Mouse (Mus musculus) neural tube, embryonic 12.5 days (tissue): ENCODE data around the gene Serpinb8. TPM values are rescaled to one million over a fixed set of nuclear protein-coding genes. Genes with fewer than 3 reads are reported as not detected.

Experiments
- ATAC-seq: fragments of 200-750 bp; cut with Nextera tagmentation; 2 replicates; pipeline ENCODE4 v1.8.0; 2017; ENCODE audit warnings: low read depth, mild to moderate bottlenecking, moderate TSS enrichment, moderate library complexity; ENCODE audit not compliant: low FRiP score
- H3K27ac ChIP-seq: fragments of 300-500 bp; sonication (generic); 2 replicates; pipeline ENCODE4 v1.5.1; 2016
- H3K27me3 ChIP-seq: fragments of 300-500 bp; sonication (generic); replicated peaks from 2 replicates; pipeline ENCODE4 v1.6.1; 2016; ENCODE audit warnings: mild to moderate bottlenecking
- H3K36me3 ChIP-seq: fragments of 300-500 bp; sonication (generic); 2 replicates; pipeline ENCODE4 v1.6.1; 2016; ENCODE audit warnings: mild to moderate bottlenecking
- H3K4me1 ChIP-seq: fragments of 300-500 bp; sonication (generic); 2 replicates; pipeline ENCODE4 v1.6.1; 2016
- H3K4me2 ChIP-seq: fragments of 300-500 bp; sonication (generic); replicated peaks from 2 replicates; pipeline ENCODE4 v1.6.1; 2016; ENCODE audit warnings: mild to moderate bottlenecking
- H3K4me3 ChIP-seq: fragments of 300-500 bp; sonication (generic); 2 replicates; pipeline ENCODE4 v1.5.1; 2016
- H3K9ac ChIP-seq: fragments of 300-500 bp; sonication (generic); 2 replicates; pipeline ENCODE4 v1.6.1; 2016; ENCODE audit warnings: mild to moderate bottlenecking
- H3K9me3 ChIP-seq: fragments of 300-500 bp; sonication (generic); 2 replicates; pipeline ENCODE4 v1.6.1; 2016; ENCODE audit warnings: mild to moderate bottlenecking
- WGBS: fragments of 180-500 bp; shearing (Covaris S2); methylation state at CpG from one replicate; pipeline ENCODE4 v1.1.7; 2016; 5-methylcytosine and 5-hydroxymethylcytosine counted together
- polyA plus RNA-seq: library from polyadenylated mRNA; unstranded; fragments of >200 nt; fragmentation: Nextera tagmentation; extraction: Ambion mirVana; gene quantifications from 2 replicates; pipeline ENCODE4 v1.2.1, GENCODE M21; 2016

Serpinb8 gene
- polyA plus RNA-seq, 1 experiment from 2014 or later, result 3.1 TPM

DNA sequence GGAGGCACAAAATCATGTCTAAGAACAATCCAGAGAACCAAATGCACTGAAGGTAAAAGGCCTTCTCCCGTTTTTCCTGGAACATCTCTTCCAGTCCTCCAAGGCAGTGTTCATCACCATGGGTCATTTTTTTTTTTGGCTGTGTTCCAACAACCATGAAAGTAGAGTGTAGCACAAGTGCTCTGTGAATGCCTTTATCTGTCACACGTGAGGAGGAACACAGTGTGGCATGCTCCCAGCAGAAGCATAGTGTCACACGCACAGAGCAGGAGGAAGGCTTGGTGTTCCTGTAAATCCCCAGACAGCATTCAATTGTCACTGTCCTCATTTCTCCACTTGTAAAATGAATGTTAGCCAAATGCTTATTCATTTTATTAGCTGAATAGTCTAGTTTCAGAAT lies 2.8 kb downstream of the Serpinb8 start:
- H3K27ac ChIP-seq, result no peak overlapping the region
- no peak for ATAC-seq
- no peaks in the 10 kb centered on the region for H3K9me3 ChIP-seq
- no peaks in the 10 kb centered on the region for H3K36me3 ChIP-seq
- no peak overlapping the region for H3K4me2 ChIP-seq
- WGBS, result 81% methylated on average over 3 of the region's 3 CpGs
- H3K27me3 ChIP-seq, result no peaks in the 10 kb centered on the region
- no peaks in the 10 kb centered on the region for H3K4me1 ChIP-seq
- H3K9ac ChIP-seq, result no peak overlapping the region
- H3K4me3 ChIP-seq, result no peak overlapping the region

DNA sequence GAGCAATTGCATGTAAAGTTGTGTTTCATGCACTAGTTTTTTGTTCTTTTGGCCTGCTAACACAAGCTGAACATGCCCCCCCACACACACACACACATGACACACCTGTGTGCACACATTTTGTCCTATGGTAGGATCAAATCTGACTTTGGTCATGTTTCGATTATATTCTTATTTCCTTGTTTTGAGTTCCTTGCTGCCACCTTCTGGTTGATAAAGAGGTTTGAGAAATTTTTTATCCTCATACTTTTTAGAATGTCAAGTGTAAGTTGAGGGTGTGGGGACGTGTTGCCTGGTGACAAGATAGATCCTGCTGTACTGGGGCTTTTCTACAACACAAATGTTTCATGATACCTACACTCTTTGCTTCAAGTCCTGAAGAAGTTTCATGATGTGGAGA lies 3.7 kb downstream of the Serpinb8 start:
- Histone ChIP-seq H3K4me1 (no peaks in the 10 kb centered on the region), H3K36me3 (no peaks in the 10 kb centered on the region), H3K9me3 (no peaks in the 10 kb centered on the region), H3K9ac (no peak overlapping the region), H3K4me3 (no peak overlapping the region), H3K27ac (no peak overlapping the region), H3K4me2 (no peak overlapping the region), H3K27me3 (no peaks in the 10 kb centered on the region)
- 81% methylated on average over 2 of the region's 2 CpGs for WGBS
- no peak for ATAC-seq

DNA sequence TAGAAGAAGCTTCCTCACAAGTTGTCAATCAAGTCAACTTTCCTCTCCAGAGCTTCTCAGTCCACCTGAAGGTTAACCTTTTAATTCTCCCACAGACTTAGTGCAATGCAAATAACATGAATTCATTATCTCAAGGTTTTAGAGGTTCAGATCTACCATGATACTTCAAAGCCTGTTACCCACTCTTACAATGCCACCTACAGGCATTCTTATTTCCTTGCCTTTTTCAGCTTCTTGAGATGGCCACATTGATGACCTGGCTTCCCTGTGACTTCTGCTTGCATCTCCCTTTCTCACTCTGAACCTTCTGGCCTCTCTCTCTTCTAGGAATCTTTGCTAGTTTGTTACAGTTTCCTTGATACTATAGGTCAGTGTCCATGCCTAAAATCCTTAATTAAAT lies 7.1 kb downstream of the Serpinb8 start:
- no peak overlapping the region for H3K27ac ChIP-seq
- no peaks in the 10 kb centered on the region for H3K27me3 ChIP-seq
- H3K4me3 ChIP-seq, result no peak overlapping the region
- no peak for ATAC-seq
- no peak overlapping the region for H3K9ac ChIP-seq
- H3K4me1 ChIP-seq, result no peaks in the 10 kb centered on the region
- no peak overlapping the region for H3K4me2 ChIP-seq
- no peaks in the 10 kb centered on the region for H3K9me3 ChIP-seq
- no peaks in the 10 kb centered on the region for H3K36me3 ChIP-seq

DNA sequence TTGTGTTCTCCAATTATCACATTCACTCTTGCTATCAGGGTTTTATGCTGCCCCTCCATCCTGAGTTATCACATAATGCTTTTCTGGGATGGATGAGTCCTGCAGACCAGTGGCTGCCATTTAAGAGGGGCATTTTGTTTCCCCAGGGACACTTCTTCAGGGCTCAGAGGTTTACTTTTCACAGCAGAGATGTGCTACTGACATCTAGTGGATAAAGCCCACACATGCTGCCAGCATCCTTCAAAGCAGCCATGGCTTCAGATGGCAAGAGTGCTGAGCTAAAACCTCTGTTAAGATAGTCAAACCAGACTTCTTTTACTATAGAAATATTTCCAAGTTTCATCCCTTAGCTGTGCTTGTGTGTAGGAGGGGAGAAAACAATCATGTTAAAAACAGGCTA lies 8.7 kb downstream of the Serpinb8 start:
- Histone ChIP-seq H3K36me3 (no peaks in the 10 kb centered on the region), H3K4me3 (no peak overlapping the region), H3K9me3 (no peaks in the 10 kb centered on the region), H3K27ac (no peak overlapping the region), H3K4me1 (no peaks in the 10 kb centered on the region), H3K27me3 (no peaks in the 10 kb centered on the region), H3K9ac (no peak overlapping the region), H3K4me2 (no peak overlapping the region)
- no peak for ATAC-seq

GRCm38 (mm10) chr1:107608942-107609341 lies 19.1 kb downstream of the Serpinb8 start:
- WGBS, result 56% methylated on average over 1 of the region's 1 CpGs
- Histone ChIP-seq H3K4me3 (no peak overlapping the region), H3K27me3 (no peaks in the 10 kb centered on the region)

DNA sequence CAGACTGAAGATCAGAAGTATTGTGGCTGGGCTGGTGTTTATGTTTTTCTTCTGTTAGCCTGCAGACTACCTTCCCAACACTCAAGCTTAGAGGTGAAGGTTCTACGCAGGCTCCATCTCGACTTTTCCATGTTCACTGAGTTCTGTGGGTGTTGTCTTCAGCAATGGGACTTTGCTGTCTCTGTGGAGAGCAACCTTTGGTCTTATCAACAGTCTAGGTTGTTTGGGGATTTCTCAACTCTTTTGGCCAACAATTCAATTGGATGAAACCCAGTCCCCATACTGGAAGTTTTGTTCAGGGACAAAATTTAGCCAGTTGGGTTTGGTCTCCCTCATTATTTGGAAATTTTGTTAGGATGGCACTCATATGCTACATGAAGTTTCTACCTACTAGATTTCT lies 24.3 kb downstream of the Serpinb8 start:
- no peak overlapping the region for H3K9ac ChIP-seq
- 87% methylated on average over 2 of the region's 2 CpGs for WGBS
- no peaks in the 10 kb centered on the region for H3K36me3 ChIP-seq
- no peak overlapping the region for H3K4me2 ChIP-seq
- no peak overlapping the region for H3K27ac ChIP-seq
- H3K4me3 ChIP-seq, result no peak overlapping the region
- no peaks in the 10 kb centered on the region for H3K4me1 ChIP-seq
- H3K9me3 ChIP-seq, result no peaks in the 10 kb centered on the region
- no peaks in the 10 kb centered on the region for H3K27me3 ChIP-seq
- no peak for ATAC-seq

More at GRCm38 (mm10) chr1:107608942-107609341, 19.1 kb downstream of the Serpinb8 start:
- H3K4me1 ChIP-seq, result no peaks in the 10 kb centered on the region
- no peak for ATAC-seq
- H3K4me2 ChIP-seq, result no peak overlapping the region
- H3K9ac ChIP-seq, result no peak overlapping the region
- H3K9me3 ChIP-seq, result no peaks in the 10 kb centered on the region
- H3K36me3 ChIP-seq, result no peaks in the 10 kb centered on the region
- no peak overlapping the region for H3K27ac ChIP-seq

- WGBS, result 86% methylated on average over 4 of the region's 4 CpGs
- Histone ChIP-seq H3K4me1 (no peaks in the 10 kb centered on the region), H3K36me3 (no peaks in the 10 kb centered on the region), H3K9ac (no peak overlapping the region), H3K27me3 (no peaks in the 10 kb centered on the region), H3K9me3 (no peaks in the 10 kb centered on the region), H3K27ac (no peak overlapping the region), H3K4me3 (no peak overlapping the region), H3K4me2 (no peak overlapping the region)
- no peak for ATAC-seq
Observed at GRCm38 (mm10) chr1:107622017-107622416, 32.2 kb downstream of the Serpinb8 start.

- ATAC-seq, result 0 out of 2 replicates have a peak, but pooled peaks have one; percentile 33
- H3K36me3 ChIP-seq, result no peaks in the 10 kb centered on the region
- no peak overlapping the region for H3K27ac ChIP-seq
Observed at GRCm38 (mm10) chr1:107635936-107636335, 46.1 kb downstream of the Serpinb8 start.

GRCm38 (mm10) chr1:107638056-107638455 lies 48.2 kb downstream of the Serpinb8 start:
- Histone ChIP-seq H3K4me3 (no peak overlapping the region), H3K9me3 (no peaks in the 10 kb centered on the region), H3K27ac (no peak overlapping the region), H3K4me2 (no peak overlapping the region), H3K9ac (no peak overlapping the region), H3K4me1 (no peaks in the 10 kb centered on the region), H3K27me3 (no peaks in the 10 kb centered on the region), H3K36me3 (no peaks in the 10 kb centered on the region)
- WGBS, result 77% methylated on average over 1 of the region's 1 CpGs
- ATAC-seq, result no peak

More at GRCm38 (mm10) chr1:107635936-107636335, 46.1 kb downstream of the Serpinb8 start:
- no peak overlapping the region for H3K9ac ChIP-seq
- H3K9me3 ChIP-seq, result no peaks in the 10 kb centered on the region
- H3K4me3 ChIP-seq, result no peak overlapping the region
- H3K4me1 ChIP-seq, result no peaks in the 10 kb centered on the region
- WGBS, result 43% methylated on average over 4 of the region's 4 CpGs
- no peak overlapping the region for H3K4me2 ChIP-seq
- H3K27me3 ChIP-seq, result no peaks in the 10 kb centered on the region

GRCm38 (mm10) chr1:107638459-107638858 lies 48.7 kb downstream of the Serpinb8 start:
- Histone ChIP-seq H3K36me3 (no peaks in the 10 kb centered on the region), H3K9ac (no peak overlapping the region), H3K4me3 (no peak overlapping the region), H3K27ac (no peak overlapping the region), H3K27me3 (no peaks in the 10 kb centered on the region), H3K4me2 (no peak overlapping the region), H3K9me3 (no peaks in the 10 kb centered on the region), H3K4me1 (no peaks in the 10 kb centered on the region)
- 88% methylated on average over 3 of the region's 3 CpGs for WGBS
- no peak for ATAC-seq

DNA sequence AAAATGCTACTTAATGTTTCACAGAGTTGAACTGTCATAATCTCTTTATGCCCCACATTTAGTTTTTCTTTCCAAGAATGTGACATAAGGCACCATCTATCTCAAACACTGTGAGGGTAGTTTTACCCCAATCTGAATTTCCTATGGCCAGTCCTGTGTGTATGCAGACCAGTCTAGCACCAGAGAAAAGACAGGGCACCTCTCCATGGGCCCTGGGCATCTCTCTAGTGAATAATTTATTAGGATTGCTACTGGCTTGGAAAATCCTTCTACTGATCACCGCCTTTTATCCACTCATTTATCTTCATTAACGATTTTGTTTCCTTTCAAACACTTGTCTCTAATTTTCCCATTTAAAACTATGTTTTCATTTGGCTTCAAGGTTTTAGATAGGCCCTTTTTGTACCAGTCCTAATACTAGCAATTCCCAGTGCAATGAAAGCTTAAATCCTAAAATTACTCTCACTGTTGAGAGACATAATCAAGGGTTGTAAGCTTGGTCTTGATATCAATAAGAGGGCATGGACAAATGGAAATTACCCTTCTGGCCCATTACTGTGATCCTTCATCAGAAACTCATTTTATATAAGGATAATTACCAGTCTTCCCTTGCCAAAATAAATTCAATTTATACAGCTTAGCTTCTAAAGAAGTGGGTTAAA lies 52.8 kb downstream of the Serpinb8 start:
- no peak overlapping the region for H3K9ac ChIP-seq
- H3K4me2 ChIP-seq, result no peak overlapping the region
- no peak overlapping the region for H3K4me3 ChIP-seq
- WGBS, result 75% methylated on average over 2 of the region's 2 CpGs
- H3K4me1 ChIP-seq, result no peaks in the 10 kb centered on the region
- no peak overlapping the region for H3K27ac ChIP-seq
- no peaks in the 10 kb centered on the region for H3K9me3 ChIP-seq
- H3K27me3 ChIP-seq, result no peaks in the 10 kb centered on the region
- H3K36me3 ChIP-seq, result no peaks in the 10 kb centered on the region
- ATAC-seq, result no peak

DNA sequence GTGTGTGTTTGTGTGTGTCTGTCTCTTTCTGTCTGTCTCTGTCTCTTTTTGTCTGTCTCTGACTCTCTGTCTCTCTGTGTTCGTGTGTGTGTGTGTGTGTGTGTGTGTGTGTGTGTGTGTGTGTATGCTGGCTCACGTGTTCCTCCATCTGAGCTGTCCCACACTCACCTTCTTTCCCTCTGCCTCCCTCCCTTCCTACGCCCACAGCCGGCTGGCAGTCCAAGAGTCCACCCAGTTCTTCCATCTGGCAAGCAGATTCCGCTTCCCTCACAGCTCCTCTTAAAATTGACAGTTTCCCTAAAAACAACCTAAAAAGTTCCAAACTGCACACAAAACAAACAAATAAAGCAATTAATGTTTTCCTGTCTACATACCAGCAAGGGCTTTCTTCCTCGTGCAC lies 55.3 kb downstream of the Serpinb8 start:
- Histone ChIP-seq H3K9me3 (no peaks in the 10 kb centered on the region), H3K27me3 (no peaks in the 10 kb centered on the region), H3K4me2 (no peak overlapping the region), H3K4me3 (no peak overlapping the region), H3K4me1 (no peaks in the 10 kb centered on the region), H3K9ac (no peak overlapping the region), H3K36me3 (no peaks in the 10 kb centered on the region), H3K27ac (no peak overlapping the region)
- ATAC-seq, result no peak
- 63% methylated on average over 6 of the region's 6 CpGs for WGBS

GRCm38 (mm10) chr1:107657689-107658088 lies 67.9 kb downstream of the Serpinb8 start:
- no peak for ATAC-seq
- Histone ChIP-seq H3K27ac (no peak overlapping the region), H3K36me3 (no peaks in the 10 kb centered on the region), H3K27me3 (no peaks in the 10 kb centered on the region), H3K4me3 (no peak overlapping the region), H3K9ac (no peak overlapping the region), H3K4me1 (no peaks in the 10 kb centered on the region), H3K4me2 (no peak overlapping the region), H3K9me3 (no peaks in the 10 kb centered on the region)
- 85% methylated on average over 2 of the region's 2 CpGs for WGBS
